Mouse (Mus musculus): ENCODE results near the gene Pdzrn4. TPM values are rescaled to one million over a fixed set of nuclear protein-coding genes. Genes with fewer than 3 reads are reported as not detected.

Pdzrn4 gene
- polyA plus RNA-seq, 1 experiment from 2014 or later: 1.7 TPM

- Histone ChIP-seq H3K36me3 (ENCODE audit: control insufficient read depth, insufficient read depth, low read length) (no peaks in the 10 kb centered on the region), H3K27ac (replicated peaks; ENCODE audit: low read depth, low read length) (no peak overlapping the region), H3K9me3 (ENCODE audit: control insufficient read depth, low read length) (no peaks in the 10 kb centered on the region), H3K4me3 (ENCODE audit: low read depth, low read length) (no peak overlapping the region), H3K4me2 (ENCODE audit: low read depth, severe bottlenecking) (no peak overlapping the region), H3K9ac (ENCODE audit: low read length) (no peak overlapping the region), H3K4me1 (ENCODE audit: control insufficient read depth, insufficient read depth, low read length) (no peaks in the 10 kb centered on the region), H3K27me3 (ENCODE audit: control insufficient read depth, insufficient read depth, low read length) (no peaks in the 10 kb centered on the region)
- whole genome bisulfite sequencing: 85% methylated on average over 3 of the region's 3 CpGs
- ATAC-seq (ENCODE audit: insufficient number of reproducible peaks, low FRiP score, low TSS enrichment, low read depth) (no peak), DNase-seq (ENCODE audit: low spot score) (no peak)
Measured at GRCm38 (mm10) chr15:92610866-92611265, 214.2 kb downstream of the Pdzrn4 start.

DNA sequence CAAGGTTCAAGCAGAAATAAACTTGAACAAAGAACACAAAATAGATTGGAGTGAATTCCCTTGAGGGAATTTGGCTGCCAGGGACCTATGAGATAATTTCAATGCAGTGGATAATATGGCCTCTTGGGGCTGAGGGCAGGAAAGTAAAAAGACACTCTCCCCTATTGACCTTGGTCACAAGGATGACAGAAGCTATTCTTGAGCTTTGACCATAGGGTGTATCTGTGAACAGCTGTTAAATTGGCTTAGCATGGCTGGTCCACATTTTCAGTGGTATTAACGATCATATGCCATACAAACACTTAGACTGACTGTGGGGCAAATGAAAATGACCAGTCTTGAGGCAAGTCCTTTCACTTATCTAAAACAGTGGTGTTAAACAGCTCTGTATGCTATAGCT lies 215.7 kb downstream of the Pdzrn4 start:
- H3K4me1 ChIP-seq (ENCODE audit: control insufficient read depth, insufficient read depth, low read length): no peaks in the 10 kb centered on the region
- ATAC-seq (ENCODE audit: insufficient number of reproducible peaks, low FRiP score, low TSS enrichment, low read depth): no peak
- no peaks in the 10 kb centered on the region for H3K27me3 ChIP-seq (ENCODE audit: control insufficient read depth, insufficient read depth, low read length)
- H3K4me2 ChIP-seq (ENCODE audit: low read depth, severe bottlenecking): no peak overlapping the region
- H3K9me3 ChIP-seq (ENCODE audit: control insufficient read depth, low read length): no peaks in the 10 kb centered on the region
- WGBS: 85% methylated on average over 1 of the region's 1 CpGs
- no peak for DNase-seq (ENCODE audit: low spot score)
- H3K4me3 ChIP-seq (ENCODE audit: low read depth, low read length): no peak overlapping the region
- H3K36me3 ChIP-seq (ENCODE audit: control insufficient read depth, insufficient read depth, low read length): no peaks in the 10 kb centered on the region
- no peak overlapping the region for H3K9ac ChIP-seq (ENCODE audit: low read length)
- no peak overlapping the region for H3K27ac ChIP-seq (replicated peaks; ENCODE audit: low read depth, low read length)

- no peak for ATAC-seq (ENCODE audit: insufficient number of reproducible peaks, low FRiP score, low TSS enrichment, low read depth)
- Histone ChIP-seq H3K9me3 (ENCODE audit: control insufficient read depth, low read length) (no peaks in the 10 kb centered on the region), H3K9ac (ENCODE audit: low read length) (no peak overlapping the region), H3K4me1 (ENCODE audit: control insufficient read depth, insufficient read depth, low read length) (no peaks in the 10 kb centered on the region), H3K4me2 (ENCODE audit: low read depth, severe bottlenecking) (no peak overlapping the region), H3K36me3 (ENCODE audit: control insufficient read depth, insufficient read depth, low read length) (no peaks in the 10 kb centered on the region), H3K27ac (replicated peaks; ENCODE audit: low read depth, low read length) (no peak overlapping the region), H3K27me3 (ENCODE audit: control insufficient read depth, insufficient read depth, low read length) (no peaks in the 10 kb centered on the region), H3K4me3 (ENCODE audit: low read depth, low read length) (no peak overlapping the region)
- WGBS: 95% methylated on average over 3 of the region's 3 CpGs
- no peak for DNase-seq (ENCODE audit: low spot score)
Measured at GRCm38 (mm10) chr15:92613228-92613627, 216.5 kb downstream of the Pdzrn4 start.

DNA sequence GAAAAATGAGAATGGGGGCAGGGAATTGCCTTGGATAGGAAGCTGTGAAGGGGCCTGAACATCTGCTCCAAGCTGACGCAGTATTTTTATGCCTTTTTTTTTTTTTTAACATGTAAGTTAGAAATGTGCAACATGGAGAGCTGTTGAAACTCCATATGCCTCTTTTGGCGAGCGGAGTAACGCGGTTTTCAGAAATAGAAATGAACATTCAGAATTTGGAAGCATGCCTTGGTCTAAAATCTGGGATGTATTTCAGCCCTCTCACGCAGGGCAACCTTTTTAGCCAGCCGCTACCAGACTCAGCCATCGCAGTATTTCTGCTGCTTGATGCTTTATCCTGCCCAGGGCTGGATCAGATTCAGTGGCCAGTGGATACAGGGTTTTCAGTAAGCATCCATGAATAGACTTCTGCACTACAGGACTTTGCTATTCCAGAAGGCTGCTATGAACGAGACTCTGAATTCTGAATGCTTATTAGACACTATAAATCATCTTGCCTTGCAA lies 225.1 kb downstream of the Pdzrn4 start:
- no peak overlapping the region for H3K4me2 ChIP-seq (ENCODE audit: low read depth, severe bottlenecking)
- ATAC-seq (ENCODE audit: insufficient number of reproducible peaks, low FRiP score, low TSS enrichment, low read depth) (no peak), DNase-seq (ENCODE audit: low spot score) (no peak)
- WGBS: 76% methylated on average over 9 of the region's 9 CpGs
- H3K36me3 ChIP-seq (ENCODE audit: control insufficient read depth, insufficient read depth, low read length): no peaks in the 10 kb centered on the region
- no peak overlapping the region for H3K9ac ChIP-seq (ENCODE audit: low read length)
- no peak overlapping the region for H3K4me3 ChIP-seq (ENCODE audit: low read depth, low read length)
- no peaks in the 10 kb centered on the region for H3K9me3 ChIP-seq (ENCODE audit: control insufficient read depth, low read length)
- H3K4me1 ChIP-seq (ENCODE audit: control insufficient read depth, insufficient read depth, low read length): no peaks in the 10 kb centered on the region
- no peaks in the 10 kb centered on the region for H3K27me3 ChIP-seq (ENCODE audit: control insufficient read depth, insufficient read depth, low read length)
- no peak overlapping the region for H3K27ac ChIP-seq (replicated peaks; ENCODE audit: low read depth, low read length)

DNA sequence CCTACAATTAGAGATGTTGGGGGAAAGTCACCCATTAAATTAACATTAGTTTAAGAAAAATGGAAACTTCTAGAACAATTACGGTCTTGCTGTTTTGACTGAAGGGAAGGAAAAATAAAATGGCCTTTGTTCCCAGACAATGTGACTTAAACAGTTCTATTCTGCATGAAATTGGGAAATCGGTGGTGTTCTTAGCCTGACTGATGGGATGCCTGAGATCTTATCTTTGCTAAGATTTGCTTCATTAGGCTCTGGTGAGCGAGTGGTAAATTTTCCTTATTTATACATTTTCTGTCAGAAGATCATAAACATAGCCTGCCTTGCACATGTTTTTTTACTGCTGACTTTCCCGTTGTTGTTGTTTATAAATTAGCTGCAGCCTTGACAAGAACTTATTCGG lies 225.6 kb downstream of the Pdzrn4 start:
- H3K9me3 ChIP-seq (ENCODE audit: control insufficient read depth, low read length): no peaks in the 10 kb centered on the region
- no peak overlapping the region for H3K4me3 ChIP-seq (ENCODE audit: low read depth, low read length)
- H3K36me3 ChIP-seq (ENCODE audit: control insufficient read depth, insufficient read depth, low read length): no peaks in the 10 kb centered on the region
- DNase-seq (ENCODE audit: low spot score) (no peak), ATAC-seq (ENCODE audit: insufficient number of reproducible peaks, low FRiP score, low TSS enrichment, low read depth) (no peak)
- H3K27ac ChIP-seq (replicated peaks; ENCODE audit: low read depth, low read length): no peak overlapping the region
- 61% methylated on average over 5 of the region's 5 CpGs for WGBS
- no peak overlapping the region for H3K4me2 ChIP-seq (ENCODE audit: low read depth, severe bottlenecking)
- H3K4me1 ChIP-seq (ENCODE audit: control insufficient read depth, insufficient read depth, low read length): no peaks in the 10 kb centered on the region
- no peak overlapping the region for H3K9ac ChIP-seq (ENCODE audit: low read length)
- H3K27me3 ChIP-seq (ENCODE audit: control insufficient read depth, insufficient read depth, low read length): no peaks in the 10 kb centered on the region

DNA sequence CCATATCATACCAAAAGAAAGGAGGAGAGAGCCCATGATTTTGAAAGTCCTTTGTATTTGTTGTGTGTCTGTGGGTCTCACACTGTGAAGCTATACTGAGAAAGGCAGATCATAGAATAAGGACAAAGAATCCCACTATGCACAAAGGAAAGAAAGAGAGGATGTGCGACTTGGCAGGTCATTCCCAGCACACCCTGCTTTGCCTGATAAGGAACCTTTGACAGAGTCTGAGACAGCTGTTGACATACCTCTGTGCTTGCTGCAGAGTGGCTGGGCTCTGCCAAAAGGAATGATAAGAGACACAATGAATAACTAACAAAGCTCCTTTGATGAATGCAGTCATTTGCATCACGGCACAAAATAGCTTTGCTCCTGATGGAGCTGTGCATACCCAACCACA lies 232.5 kb downstream of the Pdzrn4 start:
- Histone ChIP-seq H3K4me1 (ENCODE audit: control insufficient read depth, insufficient read depth, low read length) (no peaks in the 10 kb centered on the region), H3K9ac (ENCODE audit: low read length) (no peak overlapping the region), H3K4me3 (ENCODE audit: low read depth, low read length) (no peak overlapping the region), H3K36me3 (ENCODE audit: control insufficient read depth, insufficient read depth, low read length) (no peaks in the 10 kb centered on the region), H3K27ac (replicated peaks; ENCODE audit: low read depth, low read length) (no peak overlapping the region), H3K4me2 (ENCODE audit: low read depth, severe bottlenecking) (no peak overlapping the region), H3K27me3 (ENCODE audit: control insufficient read depth, insufficient read depth, low read length) (no peaks in the 10 kb centered on the region), H3K9me3 (ENCODE audit: control insufficient read depth, low read length) (no peaks in the 10 kb centered on the region)
- no peak for ATAC-seq (ENCODE audit: insufficient number of reproducible peaks, low FRiP score, low TSS enrichment, low read depth)
- 63% methylated on average over 2 of the region's 2 CpGs for WGBS
- no peak for DNase-seq (ENCODE audit: low spot score)

DNA sequence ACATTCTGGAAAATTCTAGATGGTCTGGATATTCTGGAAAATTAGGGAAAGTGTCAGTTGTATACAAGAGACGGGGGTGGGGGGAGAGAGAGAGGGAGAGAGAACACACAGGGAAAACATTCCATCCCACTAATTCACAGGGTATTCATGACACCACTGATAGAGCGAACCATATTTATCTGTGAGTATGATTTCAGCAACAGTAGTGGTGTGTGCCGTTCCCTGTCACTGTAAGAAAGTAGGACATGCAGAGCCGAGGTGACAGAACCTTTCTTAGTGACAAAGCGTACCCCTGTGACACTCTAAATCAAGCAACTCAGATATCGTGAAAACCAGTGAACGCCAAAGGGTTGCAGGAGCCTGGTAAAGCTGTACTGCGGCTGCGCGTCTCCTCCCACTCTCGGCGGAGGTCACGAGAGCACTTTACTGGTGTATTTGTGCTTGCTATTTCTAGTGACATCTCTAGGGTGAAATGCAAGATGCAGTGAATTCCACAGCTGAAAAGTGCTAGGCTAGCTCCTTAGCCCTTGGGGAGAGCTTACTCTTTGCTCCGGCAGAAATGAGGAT lies 237.4 kb downstream of the Pdzrn4 start:
- Histone ChIP-seq H3K36me3 (ENCODE audit: control insufficient read depth, insufficient read depth, low read length) (no peaks in the 10 kb centered on the region), H3K27ac (replicated peaks; ENCODE audit: low read depth, low read length) (no peak overlapping the region), H3K4me3 (ENCODE audit: low read depth, low read length) (no peak overlapping the region), H3K9ac (ENCODE audit: low read length) (no peak overlapping the region), H3K9me3 (ENCODE audit: control insufficient read depth, low read length) (no peaks in the 10 kb centered on the region), H3K4me2 (ENCODE audit: low read depth, severe bottlenecking) (no peak overlapping the region), H3K27me3 (ENCODE audit: control insufficient read depth, insufficient read depth, low read length) (no peaks in the 10 kb centered on the region), H3K4me1 (ENCODE audit: control insufficient read depth, insufficient read depth, low read length) (no peaks in the 10 kb centered on the region)
- no peak for DNase-seq (ENCODE audit: low spot score)
- no peak for ATAC-seq (ENCODE audit: insufficient number of reproducible peaks, low FRiP score, low TSS enrichment, low read depth)
- 91% methylated on average over 14 of the region's 14 CpGs for WGBS

DNA sequence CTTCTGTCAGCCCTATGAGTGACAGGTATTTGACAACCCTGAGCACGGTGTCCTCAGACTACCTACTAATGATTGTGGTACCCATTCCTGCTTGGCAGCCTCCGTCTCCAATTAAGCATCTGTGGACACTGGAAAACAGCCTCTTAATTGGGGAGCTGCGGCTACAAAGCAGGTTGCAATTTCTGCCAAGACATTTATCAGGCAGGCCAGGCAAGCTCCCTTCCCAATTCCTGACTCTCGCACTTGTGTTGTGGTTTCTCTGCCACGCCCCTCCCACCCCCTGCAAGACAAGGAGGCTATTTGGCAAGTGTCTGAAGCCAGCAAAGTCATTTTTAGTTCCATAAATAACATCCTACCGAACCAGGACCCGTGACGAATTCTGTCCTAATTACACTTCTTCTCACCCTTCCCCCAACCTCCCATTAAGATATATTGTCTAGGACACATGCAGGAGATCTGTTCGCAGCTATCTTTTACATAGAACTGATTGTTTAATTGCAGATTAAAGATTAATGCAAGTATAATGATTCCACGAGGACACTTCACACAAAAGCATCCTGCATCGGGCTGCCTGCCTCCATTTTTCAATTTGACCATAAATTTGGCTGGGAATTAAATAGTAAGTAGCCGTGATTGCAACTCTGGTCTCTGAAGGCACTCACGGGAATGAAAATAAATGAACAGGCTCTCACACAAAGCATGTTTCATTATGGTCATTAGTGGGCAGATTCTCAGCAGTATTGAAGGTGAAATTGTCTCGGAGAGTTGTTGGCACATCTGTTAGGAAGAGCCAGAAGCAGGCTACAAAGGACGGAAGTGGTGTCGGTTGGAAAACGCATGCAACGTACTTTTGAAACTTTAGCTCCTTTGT lies 243.8 kb downstream of the Pdzrn4 start:
- Histone ChIP-seq H3K27me3 (ENCODE audit: control insufficient read depth, insufficient read depth, low read length) (no peaks in the 10 kb centered on the region), H3K9ac (ENCODE audit: low read length) (no peak overlapping the region), H3K36me3 (ENCODE audit: control insufficient read depth, insufficient read depth, low read length) (no peaks in the 10 kb centered on the region), H3K4me2 (ENCODE audit: low read depth, severe bottlenecking) (no peak overlapping the region), H3K9me3 (ENCODE audit: control insufficient read depth, low read length) (no peaks in the 10 kb centered on the region), H3K4me1 (ENCODE audit: control insufficient read depth, insufficient read depth, low read length) (no peaks in the 10 kb centered on the region), H3K27ac (replicated peaks; ENCODE audit: low read depth, low read length) (no peak overlapping the region), H3K4me3 (ENCODE audit: low read depth, low read length) (no peak overlapping the region)
- WGBS: 73% methylated on average over 18 of the region's 18 CpGs
- DNase-seq (ENCODE audit: low spot score) (no peak), ATAC-seq (ENCODE audit: insufficient number of reproducible peaks, low FRiP score, low TSS enrichment, low read depth) (no peak)
